Mouse (Mus musculus) testis, adult 2 months (tissue): ENCODE data around the gene Zfp956.

Experiments used
- CTCF ChIP-seq: fragments of 200-500 bp; IDR thresholded peaks from 2 replicates; pipeline ENCODE4 v1.5.1; 2012; ENCODE audit warnings: low read depth, mild to moderate bottlenecking, inconsistent platforms, low read length, moderate library complexity; ENCODE audit not compliant: control insufficient read depth, insufficient read depth, insufficient replicate concordance
- POLR2A ChIP-seq: fragments of 200-500 bp; IDR thresholded peaks from 2 replicates; pipeline ENCODE4 v1.6.1; 2012; ENCODE audit warnings: low read depth, mild to moderate bottlenecking, inconsistent platforms, low read length, moderate library complexity; ENCODE audit not compliant: control insufficient read depth

GRCm38 (mm10) chr6:47995661-47996060 is 42.5 kb downstream of the Zfp956 start:
- TF ChIP-seq CTCF: no peak
- no peak for TF ChIP-seq POLR2A
